Mouse (Mus musculus) liver, embryonic 13.5 days (tissue): Measurements from ENCODE around the gene Spef2. TPM values are rescaled to one million over a fixed set of nuclear protein-coding genes. Genes with fewer than 3 reads are reported as not detected.
"Not testable (repeated sequence)": the region's sequence is repeated elsewhere in the genome, so short reads cannot be mapped to it uniquely, and the experiment has no call there.

Experiments used
- ATAC-seq: fragments of 200-750 bp; cut with Nextera tagmentation; 2 replicates; pipeline ENCODE4 v1.8.0; 2017; ENCODE audit warnings: low read depth, mild to moderate bottlenecking, moderate number of reproducible peaks, moderate library complexity
- DNase-seq: peaks from one replicate; pipeline ENCODE4 v3.0.0; 2022
- H3K27ac ChIP-seq: fragments of 300-500 bp; sonication (generic); 2 replicates; pipeline ENCODE4 v1.5.1; 2015; ENCODE audit warnings: moderate library complexity, mild to moderate bottlenecking, inconsistent platforms
- H3K27me3 ChIP-seq: fragments of 300-500 bp; sonication (generic); 2 replicates; pipeline ENCODE4 v1.6.1; 2015; ENCODE audit warnings: mild to moderate bottlenecking, inconsistent platforms
- H3K36me3 ChIP-seq: fragments of 300-500 bp; sonication (generic); 2 replicates; pipeline ENCODE4 v1.6.1; 2015; ENCODE audit warnings: mild to moderate bottlenecking, inconsistent platforms
- H3K4me1 ChIP-seq: fragments of 300-500 bp; sonication (generic); replicated peaks from 2 replicates; pipeline ENCODE4 v1.6.1; 2015; ENCODE audit warnings: inconsistent platforms
- H3K4me2 ChIP-seq: fragments of 300-500 bp; sonication (generic); 2 replicates; pipeline ENCODE4 v1.6.1; 2015; ENCODE audit warnings: inconsistent platforms, mild to moderate bottlenecking, moderate library complexity
- H3K4me3 ChIP-seq: fragments of 300-500 bp; sonication (generic); replicated peaks from 2 replicates; pipeline ENCODE4 v1.5.1; 2015; ENCODE audit warnings: mild to moderate bottlenecking, inconsistent platforms
- H3K9ac ChIP-seq: fragments of 300-500 bp; sonication (generic); 2 replicates; pipeline ENCODE4 v1.6.1; 2015; ENCODE audit warnings: mild to moderate bottlenecking, inconsistent platforms
- H3K9me3 ChIP-seq: fragments of 300-500 bp; sonication (generic); replicated peaks from 2 replicates; pipeline ENCODE4 v1.6.1; 2016; ENCODE audit warnings: inconsistent platforms
- WGBS: fragments of 180-500 bp; shearing (Covaris S2); methylation state at CpG from one replicate; pipeline ENCODE4 v1.1.7; 2015; ENCODE audit not compliant: insufficient replicate concordance; 5-methylcytosine and 5-hydroxymethylcytosine counted together
- polyA plus RNA-seq: library from polyadenylated mRNA; unstranded; fragments of >200 nt; fragmentation: Nextera tagmentation; extraction: Ambion mirVana; gene quantifications from 2 replicates; pipeline ENCODE4 v1.2.1, GENCODE M21; 2015

Gene Spef2
- polyA plus RNA-seq, 1 experiment from 2014 or later, result 0.12 TPM

GRCm38 (mm10) chr15:9664948-9665347 lies 83.7 kb downstream of the Spef2 start:
- not testable (repeated sequence) for H3K4me3 ChIP-seq, DNase-seq, H3K9me3 ChIP-seq, ATAC-seq, H3K4me1 ChIP-seq, H3K27ac ChIP-seq, H3K9ac ChIP-seq, H3K4me2 ChIP-seq, H3K36me3 ChIP-seq, H3K27me3 ChIP-seq
- WGBS, result 56% methylated on average over 2 of the region's 2 CpGs

- no peak overlapping the region for H3K9ac ChIP-seq
- H3K27me3 ChIP-seq, result no peaks in the 10 kb centered on the region
- no peak overlapping the region for H3K4me3 ChIP-seq
- H3K9me3 ChIP-seq, result no peaks in the 10 kb centered on the region
- no peak overlapping the region for H3K27ac ChIP-seq
- H3K4me1 ChIP-seq, result no peaks in the 10 kb centered on the region
- ATAC-seq (no peak), DNase-seq (no peak)
- no peak overlapping the region for H3K4me2 ChIP-seq
- WGBS, result 52% methylated on average over 1 of the region's 1 CpGs
- H3K36me3 ChIP-seq, result no peaks in the 10 kb centered on the region
Observed at GRCm38 (mm10) chr15:9661215-9661614, 87.5 kb downstream of the Spef2 start.

- whole genome bisulfite sequencing, result 74% methylated on average over 12 of the region's 12 CpGs
- no peak for ATAC-seq
- no peak for DNase-seq
Observed at GRCm38 (mm10) chr15:9634471-9634870, 114.2 kb downstream of the Spef2 start.

GRCm38 (mm10) chr15:9631657-9632056 lies 117.0 kb downstream of the Spef2 start:
- no peaks in the 10 kb centered on the region for H3K4me1 ChIP-seq
- WGBS, result 63% methylated on average over 6 of the region's 6 CpGs
- no peak overlapping the region for H3K4me3 ChIP-seq
- no peak overlapping the region for H3K27ac ChIP-seq
- no peak overlapping the region for H3K9ac ChIP-seq
- H3K36me3 ChIP-seq, result no peaks in the 10 kb centered on the region
- H3K4me2 ChIP-seq, result no peak overlapping the region
- no peaks in the 10 kb centered on the region for H3K27me3 ChIP-seq
- ATAC-seq, result no peak
- no peak for DNase-seq
- no peaks in the 10 kb centered on the region for H3K9me3 ChIP-seq

More at GRCm38 (mm10) chr15:9634471-9634870, 114.2 kb downstream of the Spef2 start:
- Histone ChIP-seq H3K27ac (no peak overlapping the region), H3K9ac (no peak overlapping the region), H3K4me3 (no peak overlapping the region), H3K27me3 (no peaks in the 10 kb centered on the region), H3K4me2 (no peak overlapping the region), H3K36me3 (no peaks in the 10 kb centered on the region), H3K9me3 (no peaks in the 10 kb centered on the region), H3K4me1 (no peaks in the 10 kb centered on the region)

- no peak for DNase-seq
Observed at GRCm38 (mm10) chr15:9629660-9630059, 119.0 kb downstream of the Spef2 start.

GRCm38 (mm10) chr15:9624619-9625018 lies 124.0 kb downstream of the Spef2 start:
- no peaks in the 10 kb centered on the region for H3K27me3 ChIP-seq
- no peak for ATAC-seq
- 59% methylated on average over 2 of the region's 2 CpGs for WGBS
- no peak overlapping the region for H3K9ac ChIP-seq
- H3K36me3 ChIP-seq, result no peaks in the 10 kb centered on the region
- H3K4me1 ChIP-seq, result no peaks in the 10 kb centered on the region
- no peak overlapping the region for H3K4me2 ChIP-seq
- H3K4me3 ChIP-seq, result no peak overlapping the region
- no peak overlapping the region for H3K27ac ChIP-seq
- H3K9me3 ChIP-seq, result no peaks in the 10 kb centered on the region
- DNase-seq, result no peak

More at GRCm38 (mm10) chr15:9629660-9630059, 119.0 kb downstream of the Spef2 start:
- no peaks in the 10 kb centered on the region for H3K4me1 ChIP-seq
- no peak overlapping the region for H3K27ac ChIP-seq
- no peaks in the 10 kb centered on the region for H3K27me3 ChIP-seq
- WGBS, result 57% methylated on average over 1 of the region's 1 CpGs
- H3K4me2 ChIP-seq, result no peak overlapping the region
- H3K9ac ChIP-seq, result no peak overlapping the region
- no peak overlapping the region for H3K4me3 ChIP-seq
- no peak for ATAC-seq
- no peaks in the 10 kb centered on the region for H3K9me3 ChIP-seq
- H3K36me3 ChIP-seq, result no peaks in the 10 kb centered on the region

GRCm38 (mm10) chr15:9608177-9608576 lies 140.5 kb downstream of the Spef2 start:
- H3K9me3 ChIP-seq, result no peaks in the 10 kb centered on the region
- no peak for ATAC-seq
- no peaks in the 10 kb centered on the region for H3K4me1 ChIP-seq
- 46% methylated on average over 4 of the region's 4 CpGs for WGBS
- no peaks in the 10 kb centered on the region for H3K27me3 ChIP-seq
- no peak for DNase-seq
- H3K27ac ChIP-seq, result no peak overlapping the region
- no peak overlapping the region for H3K4me3 ChIP-seq
- H3K36me3 ChIP-seq, result no peaks in the 10 kb centered on the region
- no peak overlapping the region for H3K4me2 ChIP-seq
- H3K9ac ChIP-seq, result no peak overlapping the region

- Histone ChIP-seq H3K27ac (no peak overlapping the region), H3K4me1 (no peaks in the 10 kb centered on the region), H3K27me3 (no peaks in the 10 kb centered on the region), H3K9me3 (no peaks in the 10 kb centered on the region), H3K4me3 (no peak overlapping the region), H3K4me2 (no peak overlapping the region), H3K36me3 (no peaks in the 10 kb centered on the region), H3K9ac (no peak overlapping the region)
- 76% methylated on average over 6 of the region's 6 CpGs for WGBS
- ATAC-seq (no peak), DNase-seq (no peak)
Observed at GRCm38 (mm10) chr15:9600088-9600455, 148.6 kb downstream of the Spef2 start.

GRCm38 (mm10) chr15:9599382-9600087 lies 149.1 kb downstream of the Spef2 start:
- no peaks in the 10 kb centered on the region for H3K9me3 ChIP-seq
- H3K36me3 ChIP-seq, result no peaks in the 10 kb centered on the region
- 0 out of 2 replicates have a peak overlapping the region, but pooled peaks have one; percentile 12 for H3K4me2 ChIP-seq
- WGBS, result 66% methylated on average over 12 of the region's 12 CpGs
- H3K9ac ChIP-seq, result no peak overlapping the region
- DNase-seq, result no peak
- H3K27me3 ChIP-seq, result no peaks in the 10 kb centered on the region
- H3K4me3 ChIP-seq, result no peak overlapping the region
- H3K27ac ChIP-seq, result no peak overlapping the region
- no peak for ATAC-seq
- H3K4me1 ChIP-seq, result no peaks in the 10 kb centered on the region

- no peak for ATAC-seq
- Histone ChIP-seq H3K9me3 (no peaks in the 10 kb centered on the region), H3K4me2 (no peak overlapping the region)
Observed at GRCm38 (mm10) chr15:9596298-9597060, 152.2 kb downstream of the Spef2 start.

GRCm38 (mm10) chr15:9589939-9590338 lies 158.7 kb downstream of the Spef2 start:
- no peaks in the 10 kb centered on the region for H3K27me3 ChIP-seq
- no peak overlapping the region for H3K4me2 ChIP-seq
- DNase-seq (no peak), ATAC-seq (no peak)
- no peaks in the 10 kb centered on the region for H3K4me1 ChIP-seq
- H3K9ac ChIP-seq, result no peak overlapping the region
- 67% methylated on average over 4 of the region's 4 CpGs for WGBS
- H3K4me3 ChIP-seq, result no peak overlapping the region
- no peaks in the 10 kb centered on the region for H3K9me3 ChIP-seq
- H3K36me3 ChIP-seq, result no peaks in the 10 kb centered on the region
- no peak overlapping the region for H3K27ac ChIP-seq

More at GRCm38 (mm10) chr15:9596298-9597060, 152.2 kb downstream of the Spef2 start:
- H3K9ac ChIP-seq, result no peak overlapping the region
- no peaks in the 10 kb centered on the region for H3K36me3 ChIP-seq
- H3K27me3 ChIP-seq, result no peaks in the 10 kb centered on the region
- DNase-seq, result no peak
- 55% methylated on average over 6 of the region's 6 CpGs for WGBS
- no peak overlapping the region for H3K4me3 ChIP-seq
- no peaks in the 10 kb centered on the region for H3K4me1 ChIP-seq
- H3K27ac ChIP-seq, result no peak overlapping the region
